Mouse (Mus musculus): Measurements from ENCODE around the gene Aicda.
"Not testable (repeated sequence)": the region's sequence is repeated elsewhere in the genome, so short reads cannot be mapped to it uniquely, and the experiment has no call there.

The Aicda gene

GRCm38 (mm10) chr6:122553606-122554005 is at the start of gene Aicda:
Aicda (plus strand) TSS chr6:122553801.
- no peak for DNase-seq

DNA sequence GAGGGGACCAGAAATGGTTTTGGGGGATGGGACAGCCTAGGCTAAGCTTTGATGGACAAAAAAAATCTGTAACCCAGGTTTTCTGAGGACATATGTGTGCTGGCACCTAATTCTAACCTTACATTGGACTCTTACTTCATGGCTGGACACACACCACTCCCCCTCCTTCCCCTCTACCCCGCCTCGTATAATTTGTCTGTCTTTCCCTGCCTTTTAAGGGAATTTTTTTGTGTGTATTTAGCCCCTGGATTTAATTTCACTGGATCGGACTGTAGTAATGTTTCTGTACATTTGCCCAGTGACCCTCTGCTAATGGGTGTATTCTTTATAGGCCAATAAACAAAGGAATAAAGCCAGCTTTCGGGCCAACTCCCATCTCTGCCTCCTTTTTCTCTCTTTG is 48.6 kb upstream of the Aicda start:
- DNase-seq: no peak

DNA sequence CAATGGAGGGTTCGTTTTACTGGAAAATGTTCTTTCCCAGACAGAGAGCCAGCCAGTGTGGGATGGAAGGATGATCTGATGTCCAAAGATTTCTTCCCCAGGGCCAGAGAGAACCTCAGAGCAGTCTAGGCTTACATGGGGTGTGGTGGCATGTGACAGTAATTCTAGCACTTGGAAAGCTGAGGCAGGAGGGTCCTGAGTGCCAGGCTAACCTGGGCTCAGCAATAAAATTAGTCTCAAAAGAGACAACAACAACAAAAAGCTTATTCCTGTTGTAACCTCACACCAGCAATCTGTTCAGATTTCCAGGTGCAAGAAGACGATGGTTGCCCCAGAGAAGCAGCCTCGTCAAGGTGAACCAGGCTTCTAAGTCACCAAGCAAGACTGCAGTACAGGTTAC is 48.1 kb upstream of the Aicda start, which contains the start of gene Mfap5:
TSS of gene Mfap5 (plus strand) at position 301 of the 400 bp plus-strand sequence.
- DNase-seq: no peak

GRCm38 (mm10) chr6:122508494-122508893 is 45.1 kb upstream of the Aicda start:
- DNase-seq: no peak

DNA sequence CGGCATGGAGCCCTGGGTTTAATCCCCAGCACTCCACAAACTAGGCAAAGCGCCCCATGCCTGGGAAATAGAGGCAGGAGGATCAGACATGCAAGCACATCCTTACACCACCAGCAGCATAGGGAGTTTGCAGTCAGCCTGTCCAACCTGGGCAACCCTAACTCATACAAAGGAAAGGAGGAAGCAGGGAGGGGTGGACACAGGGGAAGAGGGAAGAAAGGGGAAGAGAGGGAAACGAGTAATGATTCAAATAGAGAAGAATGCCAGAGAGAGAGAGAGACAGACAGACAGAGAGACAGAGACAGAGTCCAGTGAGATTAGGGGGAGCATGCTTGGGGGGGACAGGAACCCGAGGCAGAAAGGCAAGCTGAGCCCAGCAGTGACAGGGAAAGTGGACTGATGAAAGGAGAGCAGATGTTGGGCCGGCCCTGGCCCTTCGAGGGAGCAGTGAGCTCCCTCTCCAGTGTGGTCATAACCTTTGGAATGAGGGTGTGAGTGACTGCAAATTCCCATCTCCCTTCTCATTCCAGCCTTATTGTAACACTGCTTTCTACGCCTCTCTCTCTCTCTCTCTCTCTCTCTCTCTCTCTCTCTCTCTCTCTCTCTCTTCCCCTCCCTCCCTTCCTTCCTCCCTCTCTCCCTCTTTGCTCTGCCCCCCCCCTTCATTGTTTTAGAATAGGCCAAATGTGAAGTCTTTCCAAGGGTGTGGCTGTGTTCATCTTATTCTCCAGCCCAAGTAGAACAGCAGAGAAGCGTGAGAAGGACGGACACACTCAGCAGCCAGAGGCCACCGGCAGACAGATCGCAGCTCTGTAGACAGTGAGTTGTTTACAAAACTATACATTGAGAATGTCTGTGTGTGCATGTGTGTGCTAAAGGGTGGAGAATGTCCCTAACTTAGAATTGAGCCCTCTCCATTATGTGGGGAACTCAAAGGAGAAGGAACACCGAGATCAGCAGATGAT is 40.4 kb upstream of the Aicda start:
- no peak for DNase-seq

DNA sequence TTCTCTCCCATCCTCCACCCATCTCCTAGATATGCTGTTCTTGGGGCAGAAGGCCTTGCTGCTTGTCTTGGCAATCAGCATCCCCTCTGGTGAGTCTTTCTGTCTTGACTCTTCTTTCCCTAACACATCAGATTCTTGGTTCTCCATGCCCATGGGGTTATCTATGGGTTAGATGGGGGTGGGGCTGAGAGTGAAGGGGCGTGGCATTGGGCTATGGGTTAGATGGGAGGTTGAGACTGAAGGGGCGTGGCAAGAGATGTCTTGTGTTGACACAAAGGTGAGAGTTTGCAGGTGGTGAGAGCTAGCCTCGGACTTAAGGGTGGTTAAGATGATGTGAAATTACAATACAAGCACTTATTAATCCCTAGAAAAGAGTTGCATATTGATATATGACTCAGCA is 39.3 kb upstream of the Aicda start:
- no peak for DNase-seq

GRCm38 (mm10) chr6:122515762-122516161 is 37.8 kb upstream of the Aicda start:
- not testable (repeated sequence) for DNase-seq

DNA sequence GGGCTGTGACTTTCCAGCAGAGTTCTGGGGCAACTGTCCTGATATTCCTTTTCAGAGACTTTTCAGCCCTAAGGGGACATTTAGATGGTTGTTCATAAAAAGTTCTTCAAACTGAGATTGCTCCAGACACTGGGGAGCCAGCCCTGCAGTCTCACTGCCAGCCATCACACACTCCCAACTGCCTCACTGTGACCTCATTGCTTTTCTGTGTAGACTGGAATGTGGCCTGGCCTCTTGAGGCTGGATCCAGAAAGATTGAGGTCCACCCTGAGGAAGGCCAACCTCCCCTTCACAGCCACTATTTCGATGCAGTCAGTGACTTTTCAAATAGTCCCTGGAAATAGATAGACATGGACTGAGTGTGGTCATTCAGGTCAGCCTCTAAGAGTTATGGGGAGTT is 35.9 kb upstream of the Aicda start:
- no peak for DNase-seq

GRCm38 (mm10) chr6:122519384-122519783 is 34.2 kb upstream of the Aicda start:
- DNase-seq: peak; percentile 49

GRCm38 (mm10) chr6:122522595-122522994 is 31.0 kb upstream of the Aicda start:
- peak; percentile 61 for DNase-seq

- DNase-seq: no peak
Measured at GRCm38 (mm10) chr6:122523289-122523688, 30.3 kb upstream of the Aicda start.

GRCm38 (mm10) chr6:122527596-122527995 is 26.0 kb upstream of the Aicda start:
- DNase-seq: no peak

- DNase-seq: no peak
Measured at GRCm38 (mm10) chr6:122528136-122528535, 25.5 kb upstream of the Aicda start.

DNA sequence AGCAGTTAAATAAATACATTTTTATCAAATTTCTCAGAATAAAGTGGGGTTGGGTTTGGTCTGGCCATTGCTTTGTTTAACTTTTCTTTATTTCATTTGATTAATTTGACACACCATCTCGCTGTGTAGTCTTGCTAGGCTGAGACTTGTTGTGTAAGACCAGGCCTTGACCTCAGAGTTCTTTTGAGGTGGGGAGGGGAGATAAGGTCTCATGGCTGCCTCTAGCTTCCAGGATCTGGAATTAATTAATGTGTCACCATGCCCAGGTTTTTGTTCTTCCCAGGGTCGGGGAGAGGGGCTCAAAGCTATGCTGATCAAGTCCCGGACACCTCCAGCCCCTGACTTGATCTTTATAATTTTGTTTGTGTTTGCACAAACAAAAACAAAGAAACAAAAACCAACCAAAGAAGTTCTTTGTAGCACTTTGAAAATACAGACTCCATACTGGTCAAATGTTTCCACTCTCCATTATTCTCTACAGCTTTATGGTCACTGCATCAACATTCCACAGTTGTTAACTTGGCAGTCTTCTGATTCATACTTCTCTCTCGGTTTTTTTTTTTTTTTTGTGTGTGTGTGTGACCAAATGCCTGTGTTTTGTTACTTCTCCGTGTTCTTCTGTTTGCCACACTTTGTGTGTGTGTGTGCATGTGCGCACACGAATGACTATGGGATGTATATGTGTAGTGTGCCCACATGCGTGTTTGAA is 22.0 kb upstream of the Aicda start:
- peak; percentile 38 for DNase-seq

GRCm38 (mm10) chr6:122532883-122533302 is 20.7 kb upstream of the Aicda start:
- peak; percentile 46 for DNase-seq

- no peak for DNase-seq
Measured at GRCm38 (mm10) chr6:122534032-122534431, 19.6 kb upstream of the Aicda start.

DNA sequence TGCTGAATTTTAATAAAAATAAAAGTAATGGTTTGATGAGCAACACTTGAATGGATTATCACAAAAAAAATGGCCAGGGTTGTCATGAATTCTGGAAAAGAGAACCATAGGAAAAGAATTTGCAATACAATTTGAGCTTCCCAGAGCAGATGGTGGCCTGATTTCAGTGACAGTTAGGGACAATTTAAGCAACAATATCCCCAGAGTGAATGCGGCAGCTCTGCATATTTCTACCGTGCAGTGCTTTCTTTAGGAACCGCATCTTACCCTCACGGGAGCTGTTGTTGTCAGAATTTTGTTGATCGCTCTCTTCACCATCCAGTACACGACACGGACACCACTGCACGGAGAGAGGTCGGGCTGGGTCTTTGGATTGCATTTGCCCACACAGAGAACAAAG is 14.0 kb upstream of the Aicda start:
- no peak for DNase-seq

DNA sequence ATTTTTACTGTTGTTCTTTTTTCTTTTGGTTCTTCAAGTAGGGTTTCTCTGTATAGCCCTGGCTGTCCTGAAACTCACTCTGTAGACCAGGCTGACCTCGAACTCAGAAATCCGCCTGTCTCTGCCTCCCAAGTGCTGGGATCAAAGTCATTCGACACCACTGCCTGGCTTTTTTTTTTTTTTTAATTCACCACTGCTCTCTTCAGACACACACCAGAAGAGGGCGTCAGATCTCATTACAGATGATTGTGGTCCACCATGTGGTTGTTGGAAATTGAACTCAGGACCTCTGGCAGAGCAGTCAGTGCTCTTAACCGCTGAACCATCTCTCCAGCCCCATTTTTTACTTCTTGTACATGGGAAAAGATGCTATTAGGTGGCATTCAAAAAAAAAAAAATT is 11.1 kb upstream of the Aicda start:
- DNase-seq: not testable (repeated sequence)

GRCm38 (mm10) chr6:122543574-122543973 is 10.0 kb upstream of the Aicda start:
- no peak for DNase-seq

GRCm38 (mm10) chr6:122544672-122545071 is 8.9 kb upstream of the Aicda start:
- DNase-seq: no peak

DNA sequence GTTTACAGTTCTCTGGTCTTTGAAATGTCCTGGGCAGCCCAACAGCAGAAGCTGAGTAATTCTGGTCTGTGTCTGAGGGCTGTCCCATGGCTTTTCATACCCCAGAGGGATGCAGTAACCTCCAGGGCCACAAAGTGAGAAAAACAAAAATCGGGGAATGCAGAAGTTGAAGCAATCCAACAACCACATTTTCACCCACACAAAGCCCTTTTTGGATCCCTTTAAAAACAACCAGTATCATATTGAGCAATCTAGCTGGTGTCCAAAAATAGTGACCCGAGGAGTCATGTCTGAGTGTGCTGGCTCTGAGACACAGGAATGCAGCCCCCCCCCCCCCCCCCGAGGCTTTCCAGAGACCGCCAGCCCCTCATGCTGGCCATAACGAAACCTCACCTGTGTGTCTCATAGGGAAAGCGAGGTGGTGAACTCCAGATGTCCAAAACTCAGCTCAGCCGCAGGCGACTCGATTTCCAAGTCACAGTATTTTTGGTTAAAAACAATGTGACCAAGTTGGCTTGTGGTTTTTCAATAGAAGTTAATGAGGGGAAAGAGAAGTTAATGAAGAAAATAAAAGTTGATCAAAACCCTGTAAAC is 8.2 kb upstream of the Aicda start:
- no peak for DNase-seq

DNA sequence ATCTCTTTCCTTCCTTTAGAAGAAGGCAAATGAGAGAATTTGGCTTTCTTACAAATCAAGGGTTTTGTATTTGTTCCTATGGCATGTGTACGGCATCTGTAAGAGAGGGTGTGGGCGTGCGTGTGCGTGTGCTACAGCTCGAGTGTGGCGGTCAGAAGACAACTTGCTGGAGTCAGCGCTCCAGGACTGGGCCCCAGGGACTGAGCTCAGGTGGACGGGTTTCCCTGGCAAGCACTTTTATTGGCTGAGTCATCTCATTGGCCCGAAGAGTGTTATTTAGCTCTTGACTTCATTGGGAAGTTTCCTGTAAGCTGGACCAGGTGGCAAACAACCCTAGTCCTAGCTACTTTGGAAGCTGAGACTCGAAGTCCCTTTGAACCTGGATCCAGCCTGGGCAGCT is 7.7 kb upstream of the Aicda start:
- no peak for DNase-seq

DNA sequence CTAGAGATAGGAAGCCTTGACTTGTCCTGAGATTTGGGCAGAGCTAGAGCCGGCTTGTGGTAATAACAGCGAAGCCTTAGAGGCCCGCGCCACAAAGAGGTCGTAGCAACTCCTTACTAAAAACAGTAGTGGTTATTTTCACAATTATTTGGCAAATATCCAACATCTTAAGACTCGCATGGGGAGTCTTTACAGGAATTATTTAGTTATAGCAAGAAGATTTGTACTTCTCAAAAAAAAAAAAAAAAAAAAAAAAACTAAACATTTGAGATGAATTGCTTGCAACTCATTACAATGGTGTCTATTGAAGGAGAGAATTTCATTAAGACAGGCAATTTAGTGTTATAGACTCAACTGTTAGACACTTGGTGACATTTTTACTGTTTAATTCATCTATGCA is 501 bp downstream of the Aicda start:
- DNase-seq: no peak

GRCm38 (mm10) chr6:122555266-122555665 is 1.7 kb downstream of the Aicda start:
- DNase-seq: no peak
